Mouse (Mus musculus) frontal cortex, adult (tissue): Measurements from ENCODE around the gene Plekhg3.
A peak's percentile ranks its signal among the peaks of the same experiment; 100 is the strongest.

ENCODE experiments used
- ATAC-seq: cut with Nextera tagmentation; 2 replicates; pipeline ENCODE4 v1.9.2; 2017; ENCODE audit warnings: mild to moderate bottlenecking, moderate library complexity, mixed read lengths; ENCODE audit not compliant: low TSS enrichment

Plekhg3 gene

GRCm38 (mm10) chr12:76619847-76620246 is 89.2 kb downstream of the Plekhg3 start:
- ATAC-seq = no peak

DNA sequence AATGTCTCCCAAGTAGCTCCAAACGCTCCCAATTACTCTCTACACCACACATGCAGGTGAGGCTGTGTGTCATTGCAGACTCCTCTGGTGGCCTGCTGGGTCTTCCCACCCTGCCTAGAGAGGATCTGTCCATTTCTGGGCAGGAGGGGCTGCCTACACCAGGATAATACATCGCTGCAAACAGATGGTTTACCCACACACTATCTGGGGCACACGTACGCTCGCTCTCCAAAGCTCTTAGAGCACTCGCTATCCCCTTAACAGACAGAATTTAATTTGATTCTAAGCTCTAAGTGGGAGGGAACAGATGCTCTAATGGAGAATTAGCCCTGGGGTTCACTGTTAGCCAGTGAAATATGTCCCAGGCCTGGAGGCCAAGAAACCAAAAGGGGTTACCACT is 92.7 kb downstream of the Plekhg3 start:
- ATAC-seq = peak; percentile 78
